In the genomic region with DNA sequence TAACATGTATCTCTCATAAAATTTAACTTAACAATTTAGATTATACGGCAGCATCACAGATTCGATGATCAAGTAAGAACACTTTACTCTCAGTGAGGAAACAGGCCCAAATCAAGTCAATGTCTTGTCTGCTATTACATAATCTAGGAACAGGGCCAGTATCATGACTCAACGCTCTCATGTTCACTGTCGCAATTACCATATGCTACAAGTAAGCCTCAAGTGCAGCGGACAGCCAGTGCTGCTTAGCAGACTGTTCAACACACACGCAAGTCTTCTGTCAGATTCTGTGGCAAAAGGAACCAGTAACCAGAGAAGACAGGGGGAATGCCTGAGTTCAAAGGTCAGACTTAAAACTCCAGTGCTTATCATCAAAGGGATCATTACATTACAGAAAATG, we compare ENCODE assay signal across 8 mouse cellular contexts. TPM values are rescaled to one million over a fixed set of nuclear protein-coding genes. Genes with fewer than 3 reads are reported as not detected.
DNase-seq lines count a peak whose midpoint lies in the region; ATAC-seq and TF ChIP-seq lines count a peak whose summit lies in the region.

No protein-coding gene starts in this region.

- TF ChIP-seq CTCF in hindbrain, postnatal 0 days (IDR thresholded peaks at IDR 0.05; ENCODE audit: low read depth), result no peak

- H3K9ac ChIP-seq in embryonic facial prominence, embryonic 15.5 days, result no peak overlapping the region
- H3K9ac ChIP-seq in hindbrain, postnatal 0 days (replicated peaks; ENCODE audit: low read length), result no peak overlapping the region

- H3K36me3 ChIP-seq in embryonic facial prominence, embryonic 15.5 days, result peaks cover 49% of the 10 kb centered on the region
- H3K36me3 ChIP-seq in hindbrain, postnatal 0 days (ENCODE audit: insufficient read depth, low read length), result peaks cover 13% of the 10 kb centered on the region; the same call in 1 of the 2 replicates

- no peaks in the 10 kb centered on the region for H3K27me3 ChIP-seq in embryonic facial prominence, embryonic 15.5 days
- H3K27me3 ChIP-seq in hindbrain, postnatal 0 days (ENCODE audit: insufficient read depth, low read length), result no peaks in the 10 kb centered on the region

- DNase-seq in layer of hippocampus, adult 11-12 months (ENCODE audit: low spot score), result peak; percentile 72
- no peak for DNase-seq in layer of hippocampus, postnatal 25 days (ENCODE audit: extremely low spot score in 1 of 2, low spot score in 1 of 2)
- DNase-seq in adrenal gland, postnatal 14 days, result peak; percentile 71
- DNase-seq in hindbrain, postnatal 0 days (ENCODE audit: low spot score), result peak; percentile 55
- DNase-seq in thymus, postnatal 36 days, result no peak

- H3K27ac ChIP-seq in embryonic facial prominence, embryonic 15.5 days (replicated peaks), result peak overlapping the region; percentile 63
- no peak overlapping the region for H3K27ac ChIP-seq in hindbrain, postnatal 0 days

- peaks cover 21% of the 10 kb centered on the region for H3K4me1 ChIP-seq in embryonic facial prominence, embryonic 15.5 days
- H3K4me1 ChIP-seq in hindbrain, postnatal 0 days (ENCODE audit: insufficient read depth, low read length), result 0 out of 2 replicates have a peak, but pooled peaks cover 3% of the 10 kb centered on the region

- H3K9me3 ChIP-seq in embryonic facial prominence, embryonic 15.5 days (replicated peaks), result no peaks in the 10 kb centered on the region
- no peaks in the 10 kb centered on the region for H3K9me3 ChIP-seq in hindbrain, postnatal 0 days (ENCODE audit: low read length)

- H3K4me3 ChIP-seq in embryonic facial prominence, embryonic 15.5 days (replicated peaks), result no peak overlapping the region
- no peak overlapping the region for H3K4me3 ChIP-seq in hindbrain, postnatal 0 days (ENCODE audit: low read length)

- WGBS in embryonic facial prominence, embryonic 15.5 days, result 31% methylated on average over 6 of the region's 6 CpGs
- 58% methylated on average over 6 of the region's 6 CpGs for WGBS in hindbrain, postnatal 0 days

- ATAC-seq in embryonic facial prominence, embryonic 15.5 days (ENCODE audit: insufficient number of reproducible peaks, low FRiP score, low TSS enrichment, low read depth), result peak; percentile 82; the same call in 1 of the 2 replicates
- peak; percentile 53; the same call in 1 of the 2 replicates for ATAC-seq in hindbrain, postnatal 0 days
- ATAC-seq in megakaryocyte, adult 5-6 weeks (ENCODE audit: poor library complexity, severe bottlenecking), result peak; percentile 99
- ATAC-seq in erythroid progenitor cell, adult 5-6 weeks (replicated peaks; ENCODE audit: low FRiP score, poor library complexity, severe bottlenecking), result no peak

- no peak overlapping the region for H3K4me2 ChIP-seq in embryonic facial prominence, embryonic 15.5 days (replicated peaks)
- H3K4me2 ChIP-seq in hindbrain, postnatal 0 days (ENCODE audit: low read depth, low read length), result no peak overlapping the region

RNA-seq across cellular contexts. Expression of gene Twsg1, which starts 20.1 kb away (rescaled TPM):
- 10 to 100 TPM; 29.3 to 30.0 TPM for total RNA-seq in layer of hippocampus, postnatal 25 days (2021)
- 63.8 and 79.5 TPM in 2 replicates for total RNA-seq in adrenal gland, postnatal 14 days (2021)
- 152 and 154 TPM in 2 replicates for polyA plus RNA-seq in embryonic facial prominence, embryonic 15.5 days (2015; fragmentation: Nextera tagmentation; extraction: Ambion mirVana)
- 39.8 and 45.4 TPM in 2 replicates for total RNA-seq in hindbrain, postnatal 0 days (2014; rRNA removed)
- 45.4 and 45.7 TPM in 2 replicates for polyA plus RNA-seq in hindbrain, postnatal 0 days (2015; fragmentation: Nextera tagmentation; extraction: Ambion mirVana)
- 6.5 and 7.3 TPM in 2 replicates for total RNA-seq in megakaryocyte, adult 5-6 weeks (2015)
- total RNA-seq in megakaryocyte, adult 5-6 weeks (2017), result 4.1 and 5.2 TPM in 2 replicates
- 10.9 and 16.9 TPM in 2 replicates for total RNA-seq in erythroid progenitor cell, adult 5-6 weeks (2015; ENCODE audit: low replicate concordance)
- 10.5 and 13.8 TPM in 2 replicates for total RNA-seq in erythroid progenitor cell, adult 5-6 weeks (2017; ENCODE audit: low replicate concordance)

RNA-seq across cellular contexts. Expression of gene Ralbp1, which starts 45.4 kb away (rescaled TPM):
- 10 to 100 TPM; 47.2 to 53.5 TPM for total RNA-seq in layer of hippocampus, postnatal 25 days (2021)
- 37.6 and 48.7 TPM in 2 replicates for total RNA-seq in adrenal gland, postnatal 14 days (2021)
- polyA plus RNA-seq in embryonic facial prominence, embryonic 15.5 days (2015; fragmentation: Nextera tagmentation; extraction: Ambion mirVana), result 150 and 170 TPM in 2 replicates
- total RNA-seq in hindbrain, postnatal 0 days (2014; rRNA removed), result 34.0 and 35.9 TPM in 2 replicates
- 51.6 and 54.0 TPM in 2 replicates for polyA plus RNA-seq in hindbrain, postnatal 0 days (2015; fragmentation: Nextera tagmentation; extraction: Ambion mirVana)
- total RNA-seq in megakaryocyte, adult 5-6 weeks (2015), result 32.3 and 34.9 TPM in 2 replicates
- 102 and 104 TPM in 2 replicates for total RNA-seq in megakaryocyte, adult 5-6 weeks (2017)
- total RNA-seq in erythroid progenitor cell, adult 5-6 weeks (2015; ENCODE audit: low replicate concordance), result 18.9 and 22.7 TPM in 2 replicates
- 40.8 and 45.1 TPM in 2 replicates for total RNA-seq in erythroid progenitor cell, adult 5-6 weeks (2017; ENCODE audit: low replicate concordance)

Comparison
In these comparisons a context has a peak if more than half of its experiments do, and no peak if none do; other contexts are left out.
1. DNase-seq: peak in layer of hippocampus, adult 11-12 months (single experiment), adrenal gland, postnatal 14 days (single experiment) and hindbrain, postnatal 0 days (single experiment); none in layer of hippocampus, postnatal 25 days (0 of 2) and thymus, postnatal 36 days (0 of 2).